Mouse (Mus musculus) myocyte (in vitro differentiated cells): Measurements from ENCODE around the gene Ribc2.

ENCODE experiments used
- E2F4 ChIP-seq: IDR thresholded peaks from one replicate; pipeline ENCODE4 v1.6.1; 2011; ENCODE audit warnings: mild to moderate bottlenecking, control low read depth, moderate library complexity; ENCODE audit not compliant: insufficient read depth
- MAX ChIP-seq: IDR thresholded peaks from one replicate; pipeline ENCODE4 v1.6.1; 2011; ENCODE audit warnings: low read depth, mild to moderate bottlenecking, control low read depth
- MYOD1 ChIP-seq, 3 experiments: IDR thresholded peaks; one replicate each; pipeline ENCODE4 v1.6.1; 2011; ENCODE audit warnings: control low read depth in 2 of 3, low read depth in 2 of 3, mild to moderate bottlenecking in 2 of 3, moderate library complexity in 1 of 3; ENCODE audit not compliant: insufficient read length in 2 of 3, control insufficient read depth in 1 of 3
- MYOG ChIP-seq, 3 experiments: IDR thresholded peaks; one replicate each; pipeline ENCODE4 v1.6.1; 2011; ENCODE audit warnings: control low read depth in 2 of 3, low read depth in 2 of 3, mild to moderate bottlenecking in 2 of 3; ENCODE audit not compliant: insufficient read length in 2 of 3, control insufficient read depth in 1 of 3, insufficient read depth in 1 of 3
- POLR2A ChIP-seq: IDR thresholded peaks from one replicate; pipeline ENCODE4 v1.6.1; 2011; ENCODE audit warnings: low read depth, mild to moderate bottlenecking, control low read depth, moderate library complexity; ENCODE audit not compliant: insufficient read length
- TCF3 ChIP-seq: IDR thresholded peaks from one replicate; pipeline ENCODE4 v1.6.1; 2011; ENCODE audit warnings: low read depth, control low read depth; ENCODE audit not compliant: insufficient read length
- USF1 ChIP-seq: IDR thresholded peaks from one replicate; pipeline ENCODE4 v1.6.1; 2011; ENCODE audit warnings: low read depth, mild to moderate bottlenecking, control low read depth, moderate library complexity

DNA sequence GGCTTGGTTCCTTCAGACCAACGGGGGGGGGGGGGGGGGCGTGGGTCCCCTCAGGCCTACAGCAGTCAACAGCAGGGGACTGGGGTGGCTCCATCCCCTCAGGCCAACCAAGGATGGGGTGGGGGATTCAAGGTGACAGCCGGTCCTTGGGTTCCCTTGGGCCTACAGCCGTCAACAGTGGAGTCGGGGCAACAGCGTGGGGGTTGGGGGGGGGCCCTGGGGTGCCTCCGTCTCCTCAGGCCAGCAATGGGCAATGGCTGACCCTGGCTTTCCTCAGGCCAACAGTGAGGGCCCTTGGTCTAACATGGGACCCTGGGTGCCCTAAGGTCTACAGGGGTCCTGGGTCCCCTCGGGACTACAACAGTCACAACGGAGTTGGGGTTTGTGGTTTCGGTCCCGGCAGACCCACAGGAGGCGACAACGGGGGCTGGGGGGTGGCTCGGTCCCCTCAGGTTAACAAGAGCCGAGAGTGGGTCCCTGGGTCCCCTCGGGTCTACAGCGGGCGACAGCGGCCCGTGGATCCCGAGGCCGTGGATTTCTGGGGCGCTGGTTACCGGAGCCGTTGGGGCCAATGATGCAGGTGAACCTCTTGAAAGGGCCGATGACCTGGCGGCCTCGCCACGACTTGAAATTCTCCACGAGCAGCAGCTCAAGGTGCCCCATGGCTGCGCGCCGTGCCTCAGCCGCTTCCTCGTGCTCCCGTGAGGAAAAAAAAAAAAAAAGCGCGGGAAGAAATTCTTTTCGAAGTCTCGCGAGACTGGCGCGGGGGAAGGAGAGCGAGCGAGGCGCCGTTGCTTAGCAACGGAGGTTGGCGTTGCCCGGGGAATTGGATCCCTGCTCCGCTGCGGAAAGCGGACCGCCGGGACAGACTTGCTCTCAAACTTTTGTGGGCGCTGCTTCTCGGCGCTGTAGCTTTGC is at the start of gene Ribc2, which contains the start of gene Smc1b:
- TF ChIP-seq MYOD1 (IDR thresholded peaks at IDR 0.05; ENCODE audit: control insufficient read depth in 1 of 3, insufficient read length in 2 of 3, low read depth in 2 of 3) (no peak), MAX (no peak), MYOG (IDR thresholded peaks at IDR 0.05; ENCODE audit: control insufficient read depth in 1 of 3, insufficient read depth in 1 of 3, insufficient read length in 2 of 3, low read depth in 2 of 3) (no peak), E2F4 (no peak), USF1 (no peak), POLR2A (no peak), TCF3 (no peak)
